8 mouse cellular contexts compared by ENCODE assay signal in the genomic region with DNA sequence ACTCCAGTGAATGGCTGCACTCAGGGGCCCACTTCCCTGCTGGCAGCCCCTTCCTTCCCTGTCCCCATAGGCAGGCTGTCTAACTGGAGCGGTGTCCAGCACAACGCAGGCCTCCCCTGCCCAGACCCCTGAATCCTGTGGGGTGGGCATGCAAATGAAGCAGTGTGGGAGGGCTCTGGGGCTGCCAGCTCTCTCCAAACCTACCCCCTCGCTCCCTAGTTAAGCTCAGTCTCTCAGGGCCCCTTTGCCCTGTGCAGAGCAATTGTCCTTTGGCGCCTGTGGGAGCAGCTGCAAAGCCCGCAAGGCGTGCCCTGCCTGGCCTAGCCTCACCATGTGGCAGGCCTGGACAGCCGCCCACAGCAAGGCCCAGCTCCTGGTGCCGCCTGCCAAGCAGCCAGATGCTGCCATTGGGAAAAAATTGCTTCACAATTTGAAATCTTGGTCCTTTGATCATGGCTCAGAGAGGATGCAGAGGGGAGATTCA.
DNase-seq lines count a peak whose midpoint lies in the region; ATAC-seq lines count a peak whose summit lies in the region.

No protein-coding gene starts in this region.

- H3K9me3 ChIP-seq in kidney, embryonic 15.5 days (replicated peaks): no peaks in the 10 kb centered on the region
- H3K9me3 ChIP-seq in embryonic facial prominence, embryonic 14.5 days (ENCODE audit: control insufficient read depth, low read length): no peaks in the 10 kb centered on the region

- peaks cover 28% of the 10 kb centered on the region for H3K4me1 ChIP-seq in kidney, embryonic 15.5 days
- H3K4me1 ChIP-seq in embryonic facial prominence, embryonic 14.5 days (ENCODE audit: control insufficient read depth, insufficient read depth, low read length): peaks cover 20% of the 10 kb centered on the region

- no peak for DNase-seq in kidney, adult 9 months
- peak; percentile 93 for DNase-seq in embryonic facial prominence, embryonic 14.5 days (ENCODE audit: low spot score)
- DNase-seq in heart, adult 9 months (ENCODE audit: low spot score in 2 of 2): peak; percentile 43 to 65
- DNase-seq in kidney, postnatal 4 days: peak; percentile 34 to 61
- peak; percentile 24 for DNase-seq in lung, postnatal 14 days
- peak; percentile 42 for DNase-seq in right cerebral cortex, postnatal 25 days
- no peak for DNase-seq in c-Kit-positive CD71-positive TER-119-positive erythroid progenitor cells, embryonic 14.5 days (ENCODE audit: low spot score)

- no peak overlapping the region for H3K9ac ChIP-seq in kidney, embryonic 15.5 days
- 0 out of 2 replicates have a peak overlapping the region, but pooled peaks have one; percentile 45 for H3K9ac ChIP-seq in embryonic facial prominence, embryonic 14.5 days (ENCODE audit: low read depth, low read length)

- ATAC-seq in kidney, embryonic 15.5 days (replicated peaks; ENCODE audit: low FRiP score): peak; percentile 79
- ATAC-seq in embryonic facial prominence, embryonic 14.5 days (ENCODE audit: low read depth): peak; percentile 93

- peak overlapping the region; percentile 79 for H3K27ac ChIP-seq in kidney, embryonic 15.5 days
- peak overlapping the region; percentile 86 for H3K27ac ChIP-seq in embryonic facial prominence, embryonic 14.5 days (replicated peaks; ENCODE audit: low read depth, low read length)

- 46% methylated on average over 8 of the region's 8 CpGs for WGBS in kidney, embryonic 15.5 days
- 34% methylated on average over 8 of the region's 8 CpGs for WGBS in embryonic facial prominence, embryonic 14.5 days

- no peaks in the 10 kb centered on the region for H3K27me3 ChIP-seq in kidney, embryonic 15.5 days
- H3K27me3 ChIP-seq in embryonic facial prominence, embryonic 14.5 days (replicated peaks; ENCODE audit: control insufficient read depth, insufficient read depth, low read length): no peaks in the 10 kb centered on the region

- H3K4me3 ChIP-seq in kidney, embryonic 15.5 days (replicated peaks): no peak overlapping the region
- no peak overlapping the region for H3K4me3 ChIP-seq in embryonic facial prominence, embryonic 14.5 days (ENCODE audit: low read depth, low read length)

- H3K36me3 ChIP-seq in kidney, embryonic 15.5 days: peaks cover 24% of the 10 kb centered on the region; the same call in 1 of the 2 replicates
- H3K36me3 ChIP-seq in embryonic facial prominence, embryonic 14.5 days (ENCODE audit: control insufficient read depth, insufficient read depth, low read length): 0 out of 2 replicates have a peak, but pooled peaks cover 11% of the 10 kb centered on the region

- H3K4me2 ChIP-seq in kidney, embryonic 15.5 days: no peak overlapping the region
- H3K4me2 ChIP-seq in embryonic facial prominence, embryonic 14.5 days (ENCODE audit: low read depth, low read length): no peak overlapping the region

Comparison
In these comparisons a context has a peak if more than half of its experiments do, and no peak if none do; other contexts are left out.
1. DNase-seq: peak in embryonic facial prominence, embryonic 14.5 days (single experiment), heart, adult 9 months (2 of 2), kidney, postnatal 4 days (2 of 2), lung, postnatal 14 days (single experiment) and right cerebral cortex, postnatal 25 days (single experiment); none in kidney, adult 9 months (single experiment) and c-Kit-positive CD71-positive TER-119-positive erythroid progenitor cells, embryonic 14.5 days (single experiment).